Mouse (Mus musculus) bone marrow, adult 2 months (tissue): ENCODE measurements around the gene Myo15.

Experiments used
- CTCF ChIP-seq: fragments of 200-500 bp; IDR thresholded peaks from 2 replicates; pipeline ENCODE4 v1.5.1; 2011; ENCODE audit warnings: low read length, control low read depth; ENCODE audit not compliant: control insufficient read depth, insufficient read depth
- POLR2A ChIP-seq: fragments of 200-500 bp; IDR thresholded peaks from 2 replicates; pipeline ENCODE4 v1.6.1; 2011; ENCODE audit warnings: low read depth, mild to moderate bottlenecking, control low read depth, low read length, borderline replicate concordance; ENCODE audit not compliant: control insufficient read depth

- TF ChIP-seq CTCF, result no peak
- TF ChIP-seq POLR2A, result no peak
Observed at GRCm38 (mm10) chr11:60541831-60542230, 72.7 kb downstream of the Myo15 start.
